Mouse (Mus musculus): ENCODE results near the gene Cdyl. TPM values are rescaled to one million over a fixed set of nuclear protein-coding genes. Genes with fewer than 3 reads are reported as not detected.

Gene Cdyl
- polyA plus RNA-seq, 2 experiments: 7.9 to 10.4 TPM

GRCm38 (mm10) chr13:35619356-35619755 is 40.3 kb upstream of the Cdyl start:
- Histone ChIP-seq H3K27me3 (ENCODE audit: control insufficient read depth, insufficient read depth, low read length) (no peaks in the 10 kb centered on the region), H3K4me3 (ENCODE audit: insufficient read depth in 1 of 2, low read depth in 2 of 2, low read length in 2 of 2) (no peak overlapping the region), H3K4me1 (replicated peaks; ENCODE audit: control insufficient read depth in 2 of 2, insufficient read depth in 2 of 2, low read length in 1 of 2) (peaks cover 26 to 28% of the 10 kb centered on the region in 2 experiments), H3K9me3 (ENCODE audit: control insufficient read depth, low read length) (no peaks in the 10 kb centered on the region), H3K4me2 (ENCODE audit: low read depth) (no peak overlapping the region), H3K36me3 (replicated peaks; ENCODE audit: control insufficient read depth, insufficient read depth, low read depth) (no peaks in the 10 kb centered on the region), H3K9ac (replicated peaks) (no peak overlapping the region), H3K27ac (no peak overlapping the region)
- TF ChIP-seq CTCF (IDR thresholded peaks at IDR 0.05; ENCODE audit: low read depth): no peak
- no peak for TF ChIP-seq EP300 (IDR thresholded peaks at IDR 0.05; ENCODE audit: low read depth)
- ATAC-seq (ENCODE audit: insufficient read depth) (no peak), DNase-seq (ENCODE audit: low read depth in 3 of 3, low spot score in 3 of 3) (no peak)
- 71% methylated on average over 2 of the region's 2 CpGs for WGBS (ENCODE audit: insufficient replicate concordance)

GRCm38 (mm10) chr13:35620756-35621155 is 38.9 kb upstream of the Cdyl start:
- DNase-seq (ENCODE audit: low read depth in 3 of 3, low spot score in 3 of 3) (no peak), ATAC-seq (ENCODE audit: insufficient read depth) (no peak)
- H3K9ac ChIP-seq (replicated peaks): no peak overlapping the region
- TF ChIP-seq EP300 (IDR thresholded peaks at IDR 0.05; ENCODE audit: low read depth) (no peak), CTCF (IDR thresholded peaks at IDR 0.05; ENCODE audit: low read depth) (no peak)
- peaks cover 16 to 17% of the 10 kb centered on the region in 2 experiments for H3K4me1 ChIP-seq (replicated peaks; ENCODE audit: control insufficient read depth in 2 of 2, insufficient read depth in 2 of 2, low read length in 1 of 2)
- H3K9me3 ChIP-seq (ENCODE audit: control insufficient read depth, low read length): no peaks in the 10 kb centered on the region
- H3K4me3 ChIP-seq (ENCODE audit: insufficient read depth in 1 of 2, low read depth in 2 of 2, low read length in 2 of 2): no peak overlapping the region
- no peaks in the 10 kb centered on the region for H3K27me3 ChIP-seq (ENCODE audit: control insufficient read depth, insufficient read depth, low read length)
- 45% methylated on average over 1 of the region's 1 CpGs for WGBS (ENCODE audit: insufficient replicate concordance)
- H3K36me3 ChIP-seq (replicated peaks; ENCODE audit: control insufficient read depth, insufficient read depth, low read depth): no peaks in the 10 kb centered on the region
- no peak overlapping the region for H3K27ac ChIP-seq
- no peak overlapping the region for H3K4me2 ChIP-seq (ENCODE audit: low read depth)

- Histone ChIP-seq H3K4me3 (ENCODE audit: insufficient read depth in 1 of 2, low read depth in 2 of 2, low read length in 2 of 2) (no peak overlapping the region), H3K4me2 (ENCODE audit: low read depth) (no peak overlapping the region), H3K27me3 (ENCODE audit: control insufficient read depth, insufficient read depth, low read length) (no peaks in the 10 kb centered on the region), H3K9me3 (ENCODE audit: control insufficient read depth, low read length) (no peaks in the 10 kb centered on the region), H3K36me3 (replicated peaks; ENCODE audit: control insufficient read depth, insufficient read depth, low read depth) (no peaks in the 10 kb centered on the region), H3K4me1 (replicated peaks; ENCODE audit: control insufficient read depth in 2 of 2, insufficient read depth in 2 of 2, low read length in 1 of 2) (0 out of 4 replicates have a peak, but pooled peaks cover 0 to 3% of the 10 kb centered on the region in 2 experiments), H3K9ac (replicated peaks) (no peak overlapping the region), H3K27ac (no peak overlapping the region)
- WGBS (ENCODE audit: insufficient replicate concordance): 69% methylated on average over 3 of the region's 3 CpGs
- DNase-seq (ENCODE audit: low read depth in 3 of 3, low spot score in 3 of 3) (no peak), ATAC-seq (ENCODE audit: insufficient read depth) (no peak)
- TF ChIP-seq EP300 (IDR thresholded peaks at IDR 0.05; ENCODE audit: low read depth) (no peak), CTCF (IDR thresholded peaks at IDR 0.05; ENCODE audit: low read depth) (no peak)
Observed at GRCm38 (mm10) chr13:35624831-35625230, 34.8 kb upstream of the Cdyl start.

- ATAC-seq (ENCODE audit: insufficient read depth): no peak
- Histone ChIP-seq H3K36me3 (replicated peaks; ENCODE audit: control insufficient read depth, insufficient read depth, low read depth) (no peaks in the 10 kb centered on the region), H3K27me3 (ENCODE audit: control insufficient read depth, insufficient read depth, low read length) (no peaks in the 10 kb centered on the region), H3K9ac (replicated peaks) (no peak overlapping the region), H3K9me3 (ENCODE audit: control insufficient read depth, low read length) (no peaks in the 10 kb centered on the region), H3K4me3 (ENCODE audit: insufficient read depth in 1 of 2, low read depth in 2 of 2, low read length in 2 of 2) (no peak overlapping the region), H3K4me2 (ENCODE audit: low read depth) (no peak overlapping the region), H3K27ac (no peak overlapping the region), H3K4me1 (replicated peaks; ENCODE audit: control insufficient read depth in 2 of 2, insufficient read depth in 2 of 2, low read length in 1 of 2) (0 out of 4 replicates have a peak, but pooled peaks cover 0 to 3% of the 10 kb centered on the region in 2 experiments)
- WGBS (ENCODE audit: insufficient replicate concordance): 44% methylated on average over 3 of the region's 3 CpGs
- no peak for DNase-seq (ENCODE audit: low read depth in 3 of 3, low spot score in 3 of 3)
- no peak for TF ChIP-seq CTCF (IDR thresholded peaks at IDR 0.05; ENCODE audit: low read depth)
- no peak for TF ChIP-seq EP300 (IDR thresholded peaks at IDR 0.05; ENCODE audit: low read depth)
Observed at GRCm38 (mm10) chr13:35625556-35625955, 34.1 kb upstream of the Cdyl start.

- H3K4me2 ChIP-seq (ENCODE audit: low read depth): no peak overlapping the region
- H3K9ac ChIP-seq (replicated peaks): no peak overlapping the region
- H3K27ac ChIP-seq: no peak overlapping the region
- 0 out of 4 replicates have a peak, but pooled peaks cover 0 to 3% of the 10 kb centered on the region in 2 experiments for H3K4me1 ChIP-seq (replicated peaks; ENCODE audit: control insufficient read depth in 2 of 2, insufficient read depth in 2 of 2, low read length in 1 of 2)
- DNase-seq (ENCODE audit: low read depth in 3 of 3, low spot score in 3 of 3): no peak
- no peak for ATAC-seq (ENCODE audit: insufficient read depth)
- no peaks in the 10 kb centered on the region for H3K27me3 ChIP-seq (ENCODE audit: control insufficient read depth, insufficient read depth, low read length)
- no peak for TF ChIP-seq EP300 (IDR thresholded peaks at IDR 0.05; ENCODE audit: low read depth)
- TF ChIP-seq CTCF (IDR thresholded peaks at IDR 0.05; ENCODE audit: low read depth): no peak
- H3K36me3 ChIP-seq (replicated peaks; ENCODE audit: control insufficient read depth, insufficient read depth, low read depth): no peaks in the 10 kb centered on the region
- 62% methylated on average over 1 of the region's 1 CpGs for WGBS (ENCODE audit: insufficient replicate concordance)
- no peaks in the 10 kb centered on the region for H3K9me3 ChIP-seq (ENCODE audit: control insufficient read depth, low read length)
- no peak overlapping the region for H3K4me3 ChIP-seq (ENCODE audit: insufficient read depth in 1 of 2, low read depth in 2 of 2, low read length in 2 of 2)
Observed at GRCm38 (mm10) chr13:35627319-35627718, 32.3 kb upstream of the Cdyl start.
